Mouse (Mus musculus) layer of hippocampus, adult 2 months (tissue): ENCODE results near the gene Metrnl. TPM values are rescaled to one million over a fixed set of nuclear protein-coding genes. Genes with fewer than 3 reads are reported as not detected.

Experiments used
- DNase-seq, 2 experiments: peaks; one replicate each; pipeline ENCODE4 v3.0.0; 2022; ENCODE audit warnings: low spot score in 2 of 2
- H3K27ac ChIP-seq: fragments of 200-600 bp; 2 replicates; pipeline ENCODE4 v1.8.1; 2022
- H3K4me3 ChIP-seq: fragments of 200-600 bp; 2 replicates; pipeline ENCODE4 v1.8.1; 2022; ENCODE audit warnings: mild to moderate bottlenecking
- CTCF ChIP-seq: fragments of 200-600 bp; conservative IDR thresholded peaks from 2 replicates; pipeline ENCODE4 v1.8.1; 2022; ENCODE audit warnings: antibody characterized with exemption, mild to moderate bottlenecking, moderate library complexity
- total RNA-seq, 2 experiments: library from RNA; stranded (reverse); gene quantifications; 2 replicates each; pipeline ENCODE4 v1.2.3; 2021

Gene Metrnl
- total RNA-seq, 2 experiments from 2014 or later = 10.3 to 10.7 TPM

DNA sequence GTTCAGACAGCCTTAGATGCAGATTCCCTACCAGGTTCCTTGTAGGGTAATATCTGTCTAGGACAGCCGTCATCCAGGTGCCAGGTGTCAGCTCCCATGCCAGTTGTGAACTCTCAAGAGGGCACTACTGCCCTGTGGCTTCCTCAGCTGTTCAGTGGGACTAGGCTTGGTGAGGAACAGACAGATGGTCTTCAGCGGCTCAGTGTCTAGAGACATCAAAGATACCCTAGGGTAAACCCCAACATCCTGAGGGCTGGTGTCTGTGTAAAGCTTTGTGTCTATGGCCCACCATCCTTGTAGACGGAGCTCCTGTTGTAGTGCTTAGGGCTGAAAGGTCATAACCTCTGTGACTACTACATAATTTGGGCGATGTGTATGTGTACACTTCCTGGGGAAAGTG lies 4.1 kb upstream of the Metrnl start:
- Histone ChIP-seq H3K4me3 (no peak overlapping the region), H3K27ac (no peak overlapping the region)
- DNase-seq = no peak
- no peak for TF ChIP-seq CTCF

DNA sequence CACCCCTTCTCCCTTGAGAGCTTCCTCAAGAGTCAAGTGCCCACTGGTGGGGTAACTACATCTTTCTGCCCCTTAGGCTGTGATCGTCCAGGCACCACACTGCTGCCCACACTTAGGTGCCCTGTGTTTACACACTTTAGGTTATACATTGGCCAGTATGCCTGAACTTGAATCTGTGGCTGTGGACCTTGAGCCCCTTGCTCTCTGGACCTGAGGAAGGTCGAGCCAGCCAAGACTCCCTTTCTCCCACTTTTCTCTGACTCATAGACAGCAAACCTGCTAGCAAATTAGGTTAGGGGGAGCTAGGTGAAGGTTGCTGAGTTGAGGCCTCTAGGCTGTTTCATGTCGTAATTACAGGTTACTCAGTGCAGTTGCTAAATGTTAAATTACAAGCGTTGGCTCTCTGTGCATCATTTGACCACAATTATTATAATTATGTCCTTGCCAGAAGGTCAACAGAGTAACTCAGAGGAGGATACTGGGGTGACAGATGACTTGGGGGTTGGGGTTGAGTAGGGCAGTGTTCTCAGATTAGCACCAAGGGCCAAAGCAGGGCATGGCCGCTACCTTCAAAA lies 2.9 kb upstream of the Metrnl start:
- no peak overlapping the region for H3K27ac ChIP-seq
- DNase-seq = no peak
- no peak for TF ChIP-seq CTCF
- no peak overlapping the region for H3K4me3 ChIP-seq

DNA sequence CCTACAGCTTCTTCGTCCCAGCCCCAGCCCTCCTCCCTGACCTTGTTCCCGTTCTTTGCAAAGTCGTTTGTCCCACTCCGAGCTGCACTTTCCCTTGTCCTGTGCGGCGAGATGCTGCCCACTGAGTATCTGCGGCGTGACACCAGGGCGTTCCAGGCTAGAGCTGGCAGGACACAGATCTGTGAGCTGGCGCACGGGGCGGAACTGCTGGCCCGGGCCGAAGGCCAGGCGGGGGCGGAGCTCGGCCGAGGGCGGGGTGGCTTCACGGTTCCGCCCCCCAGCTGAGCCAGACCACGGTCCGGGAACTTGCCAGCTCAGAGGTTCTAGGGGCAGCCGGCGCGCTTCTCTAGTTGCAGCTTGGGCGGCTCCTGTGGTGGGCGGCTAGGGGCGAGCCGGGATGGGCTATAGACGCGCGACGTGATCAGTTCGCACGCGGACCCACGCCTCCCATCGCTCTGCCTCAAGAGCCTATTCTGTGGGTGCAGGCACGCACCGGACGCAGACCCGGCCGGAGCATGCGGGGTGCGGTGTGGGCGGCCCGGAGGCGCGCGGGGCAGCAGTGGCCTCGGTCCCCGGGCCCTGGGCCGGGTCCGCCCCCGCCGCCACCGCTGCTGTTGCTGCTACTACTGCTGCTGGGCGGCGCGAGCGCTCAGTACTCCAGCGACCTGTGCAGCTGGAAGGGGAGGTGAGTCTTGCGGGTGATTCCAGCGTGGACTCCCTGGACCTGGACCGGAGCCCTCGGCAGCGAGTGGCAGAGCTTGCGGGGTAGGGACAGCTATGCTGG lies 959 bp downstream of the Metrnl start:
- H3K27ac ChIP-seq = peak overlapping the region; percentile 79
- H3K4me3 ChIP-seq = peak overlapping the region; percentile 76
- peak; percentile 73 for DNase-seq
- no peak; the same call in 1 of the 2 replicates for TF ChIP-seq CTCF

DNA sequence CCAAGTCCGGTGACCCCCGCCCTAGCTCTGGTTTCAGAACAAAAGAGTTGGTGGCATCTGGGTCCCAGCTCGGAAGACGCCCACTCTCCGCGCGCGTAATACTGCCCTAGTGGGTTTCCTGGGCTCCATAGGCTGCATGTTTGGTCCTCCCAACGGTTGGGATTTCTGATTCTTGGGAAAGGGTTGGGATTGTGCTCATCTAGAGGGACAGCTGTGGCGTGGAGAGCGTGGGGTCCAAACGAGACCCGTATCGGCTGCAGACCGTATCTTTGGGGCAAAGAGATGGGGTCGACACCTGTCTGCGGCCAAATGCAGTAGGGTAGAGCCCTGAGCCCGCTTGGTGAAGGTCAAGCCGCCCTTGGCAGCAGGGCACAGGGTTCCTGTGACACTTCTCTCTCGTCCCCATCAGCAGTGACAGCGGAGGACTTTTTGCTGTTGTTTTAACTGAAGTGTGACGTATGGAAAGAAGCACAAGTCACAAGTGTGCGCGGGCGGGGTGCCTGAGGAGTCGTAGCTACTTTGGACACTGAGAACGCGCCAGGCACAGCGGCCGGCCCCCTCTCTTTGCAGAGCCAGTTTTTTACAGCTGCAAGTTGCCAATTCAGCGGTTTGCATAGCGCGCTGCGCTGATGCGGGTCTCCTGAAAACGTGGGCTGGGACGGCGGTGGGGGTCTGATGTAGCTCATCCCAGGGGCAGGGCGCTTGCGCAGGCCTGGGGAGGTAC lies 1.7 kb downstream of the Metrnl start:
- no peak for TF ChIP-seq CTCF
- DNase-seq = peak; percentile 13 to 16
- H3K4me3 ChIP-seq = peak overlapping the region; percentile 76
- peak overlapping the region; percentile 79 for H3K27ac ChIP-seq

DNA sequence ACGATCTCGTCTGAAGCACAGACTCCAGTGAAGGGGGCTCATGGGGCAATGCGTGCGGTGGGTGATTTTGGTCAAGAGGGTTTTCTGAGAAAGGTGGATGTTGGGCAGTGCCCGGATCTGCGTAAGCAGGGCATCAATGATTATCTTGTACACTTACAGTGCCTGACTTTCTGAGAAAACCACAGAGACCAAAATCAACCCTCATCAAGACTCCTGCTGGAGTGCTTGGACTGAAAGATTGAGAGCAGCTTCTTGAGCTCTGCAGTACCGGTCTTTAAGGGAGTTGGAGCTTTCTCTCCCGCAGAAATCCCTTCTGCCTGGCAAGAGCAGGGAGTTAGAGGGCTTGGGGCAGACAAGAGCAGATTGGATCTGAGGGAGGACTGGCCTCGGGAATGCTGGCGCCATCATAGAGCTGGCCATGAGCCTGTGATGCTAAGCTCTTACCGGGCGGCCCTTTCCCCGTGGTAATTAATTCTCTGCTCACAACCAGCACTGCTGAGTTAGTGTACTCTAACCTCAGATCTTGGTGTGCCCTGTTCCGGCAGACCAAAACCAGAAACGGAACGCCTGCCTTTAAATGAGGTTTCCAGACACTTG lies 2.4 kb downstream of the Metrnl start:
- peak in 1 of 2 experiments; percentile 25 for DNase-seq

DNA sequence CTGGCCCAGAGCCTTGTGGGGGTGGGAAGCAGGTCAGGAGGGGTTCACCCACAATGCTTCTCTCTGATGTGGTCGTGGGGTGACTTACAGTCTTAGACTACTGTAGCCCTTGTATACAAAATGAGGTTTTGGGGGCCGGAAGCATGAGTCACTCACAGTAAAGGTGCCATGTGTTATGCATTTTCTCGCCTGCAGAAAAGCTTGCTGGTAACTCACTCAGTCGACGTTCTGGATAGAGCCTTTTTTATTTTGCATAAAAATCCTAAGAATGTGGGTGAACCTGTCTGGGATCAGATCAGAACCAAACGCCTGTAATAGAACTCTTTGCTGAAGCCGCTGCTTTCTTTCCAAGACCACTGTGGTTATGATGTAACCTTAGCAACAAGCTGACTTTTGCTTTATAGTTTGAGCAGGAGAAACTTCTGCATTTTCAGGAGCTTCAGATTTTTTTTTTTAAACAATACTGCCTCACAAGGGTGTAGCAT lies 5.2 kb downstream of the Metrnl start:
- H3K4me3 ChIP-seq = no peak overlapping the region
- TF ChIP-seq CTCF = no peak
- DNase-seq = no peak

More for the DNA sequence above, 2.4 kb downstream of the Metrnl start:
- Histone ChIP-seq H3K27ac (peak overlapping the region; percentile 79), H3K4me3 (peak overlapping the region; percentile 76)
- no peak for TF ChIP-seq CTCF

DNA sequence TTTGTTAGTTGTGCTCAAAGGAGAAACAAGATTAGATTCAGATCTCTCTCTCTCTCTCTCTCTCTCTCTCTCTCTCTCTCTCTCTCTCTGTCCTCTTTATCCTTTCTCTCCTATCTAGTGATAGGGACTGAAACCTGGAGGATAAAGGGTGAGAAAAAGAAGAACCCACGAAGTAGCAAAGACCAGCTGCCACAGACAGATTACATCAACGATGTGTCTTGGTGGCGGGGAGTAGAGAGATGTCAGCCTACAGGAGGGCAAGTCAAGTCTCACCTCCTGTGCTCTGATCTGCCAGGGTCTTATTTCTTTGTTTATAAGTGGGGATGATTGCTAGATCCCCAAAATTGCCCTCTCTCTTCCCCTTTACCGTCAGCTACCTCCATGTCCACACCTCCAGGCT lies 7.9 kb downstream of the Metrnl start:
- no peak for TF ChIP-seq CTCF
- Histone ChIP-seq H3K4me3 (no peak overlapping the region), H3K27ac (no peak overlapping the region)
- no peak for DNase-seq

More for the DNA sequence above, 5.2 kb downstream of the Metrnl start:
- no peak overlapping the region for H3K27ac ChIP-seq

DNA sequence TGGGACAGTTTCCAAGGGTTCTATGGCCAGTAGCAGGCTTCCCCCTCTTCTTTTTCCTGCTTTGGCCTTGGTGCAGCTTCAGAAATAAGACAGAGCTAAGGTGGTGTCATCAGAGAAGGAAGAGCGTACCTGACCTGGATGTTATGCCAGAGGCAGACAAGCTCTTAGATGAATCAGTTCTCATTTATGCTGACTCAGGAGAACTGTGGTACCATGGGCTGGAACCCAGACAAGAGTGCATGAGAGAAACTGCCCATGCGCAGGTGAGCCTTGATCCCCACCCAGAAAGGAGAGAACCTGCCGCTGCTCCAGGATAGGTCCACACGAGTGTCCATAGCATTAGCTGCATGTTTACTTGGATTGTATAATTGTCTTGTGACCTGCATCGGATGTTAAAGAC lies 8.9 kb downstream of the Metrnl start:
- TF ChIP-seq CTCF = no peak
- Histone ChIP-seq H3K27ac (no peak overlapping the region), H3K4me3 (no peak overlapping the region)
- DNase-seq = no peak

DNA sequence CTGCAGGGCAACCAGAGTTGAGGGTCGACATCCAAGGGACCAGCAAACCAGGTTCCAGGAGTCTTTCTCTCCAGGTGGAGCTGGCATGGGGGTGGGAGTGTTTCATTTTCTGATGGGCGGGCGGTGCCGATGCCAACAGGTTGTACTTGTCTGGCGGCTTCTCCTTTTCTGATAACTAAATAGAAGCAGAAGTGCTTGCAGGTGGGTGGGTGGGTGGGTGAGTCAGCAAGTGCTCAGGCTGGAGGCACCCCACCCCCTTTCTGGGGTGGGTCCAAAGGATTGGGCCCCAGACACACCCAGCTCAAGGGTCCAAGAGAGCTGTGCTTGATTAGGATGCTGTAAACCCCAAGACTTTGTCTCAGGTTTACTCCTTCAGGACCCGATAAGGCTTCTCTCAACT lies 11.6 kb downstream of the Metrnl start:
- DNase-seq = no peak
- H3K4me3 ChIP-seq = no peak overlapping the region
- H3K27ac ChIP-seq = no peak overlapping the region
- TF ChIP-seq CTCF = no peak

DNA sequence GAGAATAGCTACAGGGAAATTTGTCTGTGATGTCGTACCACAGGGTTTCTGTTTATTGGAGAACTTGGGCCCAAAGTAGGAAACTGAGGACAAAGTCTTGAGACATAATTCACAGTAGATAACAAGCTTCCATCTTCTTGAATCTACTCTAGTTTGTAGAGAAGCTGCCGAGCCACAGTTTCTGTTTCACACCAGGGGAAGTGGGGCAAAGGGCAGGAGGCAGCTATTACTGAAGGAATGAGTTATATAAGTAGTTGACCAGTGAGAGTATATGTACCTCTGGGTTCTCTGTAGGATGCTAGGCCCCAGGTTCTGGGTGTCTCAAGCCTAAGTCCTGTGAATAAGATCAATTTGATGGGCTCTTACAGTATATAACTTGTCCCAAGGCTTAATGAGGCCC lies 12.2 kb downstream of the Metrnl start:
- DNase-seq = no peak
- H3K27ac ChIP-seq = no peak overlapping the region
- no peak for TF ChIP-seq CTCF
- no peak overlapping the region for H3K4me3 ChIP-seq

DNA sequence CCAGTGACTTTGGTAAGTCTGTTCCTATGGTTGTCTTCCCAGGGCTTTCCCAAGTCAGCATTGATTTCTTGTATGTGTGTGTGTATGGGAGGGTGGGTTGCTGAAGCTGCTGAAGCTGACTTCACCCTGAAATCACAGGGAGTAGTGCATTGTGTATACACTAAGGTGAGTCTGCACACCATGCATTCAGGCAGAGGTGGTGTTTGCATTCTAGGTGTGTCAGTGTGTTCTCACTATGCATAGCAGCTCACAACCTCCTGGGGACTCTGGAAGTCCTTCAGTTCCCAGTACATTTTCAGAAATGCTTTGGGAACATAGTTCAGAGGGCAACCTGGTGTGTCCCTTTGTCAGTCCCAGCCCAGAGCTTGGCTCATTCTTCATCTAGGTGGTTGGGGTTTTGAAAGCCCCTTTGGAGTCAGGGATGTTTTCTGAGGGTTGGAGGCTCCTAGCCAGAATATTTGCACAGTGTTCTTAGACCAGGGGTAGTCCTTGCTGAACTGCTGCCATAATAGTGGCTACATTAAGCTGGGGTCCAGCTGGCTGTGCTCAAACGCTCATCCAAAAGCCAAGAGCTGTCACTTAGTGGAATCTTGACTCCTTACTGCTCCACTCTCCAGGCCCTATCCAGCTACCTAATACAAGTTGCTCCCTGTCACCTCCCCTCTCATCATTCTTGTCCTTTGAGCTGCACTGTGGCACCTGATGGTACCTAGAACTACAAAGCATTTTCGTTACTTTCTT lies 13.6 kb downstream of the Metrnl start:
- Histone ChIP-seq H3K4me3 (no peak overlapping the region), H3K27ac (no peak overlapping the region)
- no peak for TF ChIP-seq CTCF
- DNase-seq = no peak

DNA sequence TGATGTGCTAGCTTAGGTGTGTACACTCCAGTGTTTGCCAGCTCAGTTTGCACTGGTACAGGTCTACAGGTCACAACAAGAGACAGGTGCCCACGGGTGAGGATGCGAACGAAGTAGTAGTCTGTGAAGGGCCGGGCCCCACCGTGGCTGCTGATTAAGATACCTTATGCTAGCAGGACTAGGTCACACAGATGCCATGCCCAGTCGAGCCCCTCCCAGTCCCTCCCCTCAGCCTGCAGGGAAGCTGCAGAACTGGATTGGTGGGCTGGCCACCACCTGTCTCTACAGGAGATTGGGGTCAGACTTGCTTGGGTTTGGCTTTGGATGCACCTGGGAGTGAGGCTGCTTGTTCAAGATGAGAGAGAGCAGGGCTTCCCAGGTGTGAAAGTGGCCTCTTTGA lies 16.4 kb downstream of the Metrnl start:
- TF ChIP-seq CTCF = no peak

More for the DNA sequence above, 16.4 kb downstream of the Metrnl start:
- Histone ChIP-seq H3K4me3 (no peak overlapping the region), H3K27ac (no peak overlapping the region)
- DNase-seq = no peak
